Mouse (Mus musculus): ENCODE results near the gene Habp2. TPM values are rescaled to one million over a fixed set of nuclear protein-coding genes. Genes with fewer than 3 reads are reported as not detected.

Gene Habp2
- under 1 TPM in 1 of 2 experiments, not detected in 1; 0.36 TPM for polyA plus RNA-seq (2017; shearing (Covaris generic))

GRCm38 (mm10) chr19:56286866-56287265, at the start of gene Habp2:
Habp2 (plus strand) TSS chr19:56287137.
- ATAC-seq: no peak

DNA sequence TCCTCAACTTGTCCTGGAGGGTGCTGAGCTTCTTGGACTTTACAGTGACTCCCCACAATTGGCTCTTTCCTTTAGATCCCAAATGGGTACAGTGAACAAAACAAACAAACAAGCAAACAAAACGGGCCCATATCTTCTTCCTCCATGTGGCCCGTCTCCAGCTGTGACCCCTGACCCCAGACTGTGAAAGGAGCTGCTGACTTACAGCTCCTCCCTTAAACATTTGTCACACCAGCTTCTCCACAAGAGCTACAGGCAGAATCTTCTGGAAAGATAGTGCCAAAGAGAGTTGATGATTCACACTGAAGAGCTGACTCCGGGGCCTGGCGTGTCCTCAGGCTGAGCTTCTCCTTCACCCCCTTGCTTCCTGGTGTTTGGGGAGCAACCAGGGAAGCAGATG, 48.4 kb upstream of the Habp2 start:
- no peak for ATAC-seq

GRCm38 (mm10) chr19:56245201-56245600, 41.7 kb upstream of the Habp2 start:
- ATAC-seq: no peak

DNA sequence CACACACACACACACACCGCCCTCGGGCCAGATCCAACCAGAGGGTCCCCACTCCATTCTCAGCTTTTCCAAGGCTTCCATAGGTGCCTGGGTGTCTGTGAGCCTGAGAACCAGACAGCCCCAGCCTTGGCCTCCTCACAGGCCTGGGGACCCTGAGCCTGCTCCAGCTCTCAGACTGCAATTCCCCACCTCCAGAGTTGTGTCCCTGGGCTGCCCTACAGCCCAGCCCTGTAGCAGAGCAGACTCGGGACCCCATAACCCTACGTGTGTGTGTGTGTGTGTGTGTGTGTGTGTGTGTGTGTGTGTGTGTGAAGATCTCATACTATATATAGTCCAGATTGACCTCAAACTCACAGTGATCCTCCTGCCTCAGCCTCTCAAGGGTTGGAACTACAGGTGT, 34.1 kb upstream of the Habp2 start:
- ATAC-seq: no peak

DNA sequence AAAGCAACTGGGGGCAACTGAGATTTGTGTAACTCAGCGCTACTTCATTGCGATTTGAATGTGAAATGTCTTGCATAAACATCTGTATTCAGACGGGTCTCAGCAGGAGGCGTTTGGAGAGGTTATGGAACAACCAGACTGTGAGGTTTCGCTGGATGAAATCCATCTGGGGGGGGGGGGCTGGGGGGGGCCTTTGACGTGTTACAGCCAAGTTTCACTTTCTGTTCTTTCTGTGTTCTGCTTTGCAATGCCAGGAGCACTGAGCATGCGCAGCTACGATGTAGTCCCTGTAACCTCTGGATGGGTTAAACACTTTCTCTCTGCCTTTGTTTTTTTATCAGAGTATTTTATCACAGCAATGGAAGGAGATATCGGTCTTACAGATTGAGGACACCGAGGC, 33.7 kb upstream of the Habp2 start:
- ATAC-seq: no peak

DNA sequence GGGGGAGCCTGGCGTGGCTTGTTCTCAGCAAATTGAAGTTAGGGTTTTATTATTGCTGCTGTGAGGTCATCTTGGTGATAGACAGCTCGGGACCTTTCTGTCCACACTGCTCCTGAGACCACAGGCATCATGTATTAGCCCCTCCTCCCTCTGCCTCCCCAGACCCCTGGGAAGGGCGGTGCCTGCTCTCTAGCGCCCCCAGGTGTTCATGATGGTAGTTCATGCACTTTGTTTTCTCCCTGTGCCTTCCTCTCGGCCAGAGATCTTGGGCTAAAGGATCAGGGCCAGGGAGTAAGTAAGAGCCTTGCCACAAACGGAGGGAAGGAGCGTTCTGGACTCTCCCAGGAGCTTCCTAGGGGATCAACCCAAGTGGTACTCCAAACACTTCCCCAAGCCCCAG, 32.2 kb upstream of the Habp2 start:
- no peak for ATAC-seq

DNA sequence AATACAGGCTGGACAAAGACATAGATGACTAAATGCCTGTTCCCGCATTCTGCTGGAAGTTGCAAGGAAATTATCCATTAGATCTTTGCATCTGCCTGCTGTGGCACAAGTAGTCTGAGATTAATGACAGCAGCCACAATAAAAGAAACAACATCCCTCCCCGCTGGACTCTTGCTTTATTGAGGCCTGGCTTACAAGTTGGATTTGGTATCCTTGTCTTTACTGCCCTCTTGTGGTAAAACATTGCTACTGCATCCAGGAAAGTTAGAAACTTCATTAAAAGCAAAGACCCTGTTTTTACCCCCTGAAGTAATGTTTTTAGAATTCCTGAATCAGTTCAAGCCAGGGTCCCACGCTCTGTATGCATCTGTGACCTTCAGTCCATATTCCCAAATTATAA, 31.4 kb upstream of the Habp2 start:
- ATAC-seq: no peak

- ATAC-seq: no peak
These were observed 30.7 kb upstream of the Habp2 start for GRCm38 (mm10) chr19:56256235-56256634.

DNA sequence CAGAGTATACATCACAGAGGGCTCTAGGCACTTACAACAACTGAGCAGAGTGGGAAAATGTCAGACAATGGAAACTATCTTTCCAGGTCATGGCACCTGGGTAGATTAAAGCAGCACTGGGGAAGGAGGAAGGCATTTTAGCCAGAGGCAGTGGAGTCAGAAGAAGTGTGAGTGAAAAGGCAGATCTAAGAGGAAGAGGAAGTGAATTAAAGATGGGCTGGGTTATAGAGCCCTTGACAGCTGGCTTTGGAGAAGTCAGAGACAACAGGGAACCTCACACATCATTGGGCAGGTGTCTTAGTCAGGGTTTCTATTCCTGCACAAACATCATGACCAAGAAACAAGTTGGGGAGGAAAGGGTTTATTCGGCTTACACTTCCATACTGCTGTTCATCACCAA, 30.2 kb upstream of the Habp2 start:
- no peak for ATAC-seq

- no peak for ATAC-seq
These were observed 23.2 kb upstream of the Habp2 start for GRCm38 (mm10) chr19:56263696-56264095.

DNA sequence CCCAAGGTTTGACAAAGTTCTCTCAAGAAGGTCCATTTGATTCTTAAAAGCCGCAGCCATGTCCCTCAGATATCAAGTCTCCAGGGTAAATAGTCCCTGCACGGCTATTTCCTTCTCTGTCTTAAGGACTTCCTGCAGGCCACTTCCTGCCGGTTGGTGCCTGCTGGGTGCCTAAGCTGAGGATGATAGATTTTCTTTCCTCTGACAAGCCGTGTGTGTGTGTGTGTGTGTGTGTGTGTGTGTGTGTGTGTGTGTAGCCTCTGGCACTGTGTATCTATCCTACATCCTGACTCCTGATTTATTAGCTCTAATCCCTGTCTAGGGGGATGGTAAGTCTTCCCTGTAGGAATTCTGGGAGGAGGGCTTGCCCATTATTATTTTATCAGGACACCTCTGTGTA, 22.8 kb upstream of the Habp2 start:
- no peak for ATAC-seq

DNA sequence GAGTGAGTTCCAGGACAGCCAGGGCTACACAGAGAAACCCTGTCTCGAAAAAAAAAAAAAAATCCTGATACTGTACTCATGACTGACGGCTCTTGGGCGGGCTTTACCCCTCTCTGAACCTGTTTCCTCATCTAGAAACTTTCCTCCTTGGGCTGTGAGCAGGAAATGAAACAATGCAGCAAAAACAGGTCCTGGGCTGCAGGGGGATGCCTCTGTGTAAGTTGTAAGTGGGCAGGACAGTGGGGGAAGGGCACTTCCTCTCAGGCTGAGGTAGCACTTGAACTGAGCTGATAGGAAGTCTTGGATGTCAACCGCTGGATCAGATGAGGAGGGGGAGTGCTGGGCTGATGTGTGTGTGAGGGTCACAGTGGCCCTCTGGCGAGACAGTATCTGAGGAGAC, 21.8 kb upstream of the Habp2 start:
- no peak for ATAC-seq

- ATAC-seq: no peak
These were observed 14.9 kb upstream of the Habp2 start for GRCm38 (mm10) chr19:56272081-56272480.

DNA sequence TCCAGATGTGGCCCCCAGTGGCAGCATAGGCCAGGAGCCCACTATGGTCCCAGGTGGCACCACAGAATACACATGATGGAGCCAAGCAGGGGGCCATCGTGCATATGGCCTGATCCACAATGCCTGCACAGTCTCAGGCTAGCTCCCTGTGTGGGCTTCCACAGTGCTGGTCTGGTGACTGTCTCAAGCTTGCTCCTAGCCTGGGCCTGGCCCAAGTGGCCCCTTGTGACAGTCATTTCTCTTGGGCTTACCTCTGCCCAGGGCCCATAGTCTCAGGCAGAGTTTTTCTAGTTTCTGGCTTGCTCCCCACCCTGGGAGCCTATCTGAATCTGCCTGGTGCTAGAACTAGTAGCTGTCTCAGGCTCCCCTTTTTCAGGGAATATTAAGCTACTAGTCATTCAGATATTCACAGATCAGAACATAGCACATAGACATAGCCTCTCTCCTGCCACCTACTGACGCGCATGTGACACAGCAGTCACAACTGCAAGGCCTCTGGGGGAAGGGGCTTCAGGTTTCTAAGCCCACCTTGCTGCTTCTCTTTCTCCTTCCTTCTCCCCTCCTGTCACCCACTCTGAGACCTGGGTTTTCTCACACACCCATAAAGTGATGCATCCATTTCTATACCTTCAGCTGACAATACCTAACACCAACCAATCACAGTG, 9.7 kb upstream of the Habp2 start:
- ATAC-seq: no peak

- no peak for ATAC-seq
These were observed 9.0 kb upstream of the Habp2 start for GRCm38 (mm10) chr19:56277951-56278350.

DNA sequence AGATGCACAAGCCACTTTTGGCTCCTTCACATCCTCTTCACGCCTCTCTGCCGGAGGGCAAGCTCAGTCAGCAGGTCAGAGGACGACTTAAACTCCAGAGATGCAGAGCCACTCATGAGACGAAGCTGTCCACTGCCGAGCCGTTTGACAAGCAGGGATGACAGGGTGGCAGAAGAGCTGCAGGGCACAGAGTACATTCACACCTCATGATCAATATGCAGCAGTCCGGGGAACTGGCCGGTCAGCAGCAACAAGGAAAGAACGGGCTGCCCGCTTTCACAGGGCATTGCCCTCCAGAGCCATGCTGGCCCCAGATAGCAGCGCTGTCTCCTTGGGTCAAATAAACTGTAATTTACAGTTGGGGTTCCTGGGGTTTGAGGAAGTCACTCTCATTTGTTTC, 8.6 kb upstream of the Habp2 start:
- no peak for ATAC-seq

- ATAC-seq: no peak
These were observed 1.7 kb upstream of the Habp2 start for GRCm38 (mm10) chr19:56285222-56285621.

DNA sequence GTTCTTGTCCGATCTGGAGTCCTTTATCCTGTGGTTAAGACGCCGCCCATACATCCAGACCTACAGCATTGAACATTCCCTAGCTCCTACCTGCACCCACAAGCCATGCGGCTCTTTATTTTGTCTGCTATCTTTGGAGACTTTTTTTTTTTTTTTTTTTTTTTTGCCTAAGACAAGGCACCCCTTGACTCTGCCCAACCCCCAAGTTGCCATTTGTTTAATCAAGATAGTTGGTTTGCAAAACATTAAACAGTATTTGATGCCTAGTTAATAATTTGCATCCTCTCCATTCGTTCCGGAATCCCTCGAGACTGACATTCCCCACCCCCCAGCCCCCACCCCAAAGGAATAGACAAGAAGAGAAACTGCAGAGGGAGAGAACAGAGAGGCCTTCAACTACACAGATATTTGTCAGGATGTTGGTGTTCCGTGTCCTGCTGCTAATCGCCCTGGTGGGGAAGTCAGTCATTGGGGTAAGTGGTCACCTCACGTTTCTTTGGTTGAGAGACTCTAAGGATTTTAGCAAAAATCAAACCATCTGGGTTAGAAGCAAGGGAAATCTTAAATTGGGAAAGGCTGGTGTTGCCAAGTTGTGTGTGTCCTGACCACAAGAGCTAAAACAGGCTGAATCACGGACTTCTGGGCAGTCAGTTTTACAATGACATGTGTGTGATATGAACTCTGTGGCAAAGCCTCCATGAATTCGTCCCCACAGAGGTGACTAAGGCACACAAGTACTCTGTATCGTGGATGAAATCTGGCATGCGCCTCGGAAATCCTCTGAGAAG, 837 bp downstream of the Habp2 start:
- no peak for ATAC-seq

GRCm38 (mm10) chr19:56288436-56288835, 1.5 kb downstream of the Habp2 start:
- ATAC-seq: no peak

DNA sequence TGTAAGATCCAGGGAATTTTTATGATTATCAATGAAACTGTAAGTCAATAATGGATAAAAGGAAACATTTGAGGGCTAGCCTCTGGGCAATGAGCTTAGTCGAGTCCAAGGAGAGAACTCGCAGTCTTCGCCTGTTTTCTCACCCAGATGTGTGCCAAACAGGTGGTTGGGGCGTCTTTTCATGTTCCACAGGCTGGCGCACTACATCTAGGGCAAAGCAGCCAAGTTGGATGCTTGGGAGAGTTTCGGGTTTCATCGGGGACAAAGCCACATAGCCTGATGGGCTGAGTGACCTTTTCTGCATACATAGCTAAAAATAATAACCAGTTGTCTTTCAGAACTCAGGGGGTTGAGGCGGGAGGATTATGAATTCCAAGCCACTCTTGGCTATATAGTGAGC, 2.7 kb downstream of the Habp2 start:
- no peak for ATAC-seq

DNA sequence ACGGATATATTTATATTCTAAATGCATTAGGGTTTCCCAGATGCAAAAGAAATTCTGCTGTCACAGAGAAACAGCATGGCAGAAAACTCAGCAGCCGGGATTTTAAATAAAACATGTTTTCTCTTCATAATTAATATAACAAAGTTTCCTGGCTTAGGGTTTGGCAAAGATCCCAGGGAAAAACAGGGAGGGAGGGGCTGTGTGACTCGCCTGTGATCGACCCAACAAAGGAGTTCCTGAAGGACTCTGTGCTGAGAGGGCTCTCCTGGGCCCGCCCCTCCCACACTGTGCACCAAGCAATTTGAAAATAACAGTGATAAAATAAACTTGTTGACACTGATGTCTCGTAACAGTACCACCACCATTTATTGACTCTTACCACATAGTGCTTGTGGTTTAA, 5.0 kb downstream of the Habp2 start:
- no peak for ATAC-seq

- ATAC-seq: no peak
These were observed 5.4 kb downstream of the Habp2 start for GRCm38 (mm10) chr19:56292335-56292734.

DNA sequence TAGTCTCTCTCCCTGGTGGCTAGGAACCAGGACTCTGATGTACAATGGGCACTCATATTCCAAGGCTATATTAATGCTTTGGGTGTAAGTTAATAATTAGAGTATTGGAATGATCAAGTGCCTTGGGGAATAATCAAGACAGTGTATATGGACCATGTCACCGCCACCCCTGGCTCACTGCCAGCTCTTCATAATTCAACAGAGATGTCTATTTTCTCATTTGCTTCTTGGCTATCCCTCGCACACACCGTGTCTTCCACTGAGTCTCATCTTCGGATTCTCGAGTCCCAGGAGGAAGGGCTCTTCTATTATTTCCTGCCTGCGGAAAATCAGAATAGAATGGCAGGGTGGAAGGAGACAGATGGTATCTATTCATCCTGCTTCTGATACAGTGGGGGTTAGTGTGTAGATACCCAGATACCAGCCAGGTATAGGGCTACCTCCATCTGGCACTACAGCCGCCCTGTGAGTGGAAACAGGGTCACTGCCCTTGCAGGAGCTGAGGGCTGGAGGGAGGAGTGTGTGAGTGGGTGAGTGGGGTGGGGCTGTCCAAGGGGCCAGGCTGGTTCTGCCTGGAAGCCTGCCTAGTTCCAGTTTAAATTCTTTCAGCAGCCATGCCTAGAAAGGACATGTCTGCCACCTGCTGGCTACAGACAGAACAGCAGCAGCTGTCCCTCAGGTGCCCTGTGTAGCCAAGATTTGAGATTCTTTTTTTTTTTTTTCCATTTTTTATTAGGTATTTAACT, 7.9 kb downstream of the Habp2 start:
- peak; percentile 34 for ATAC-seq

DNA sequence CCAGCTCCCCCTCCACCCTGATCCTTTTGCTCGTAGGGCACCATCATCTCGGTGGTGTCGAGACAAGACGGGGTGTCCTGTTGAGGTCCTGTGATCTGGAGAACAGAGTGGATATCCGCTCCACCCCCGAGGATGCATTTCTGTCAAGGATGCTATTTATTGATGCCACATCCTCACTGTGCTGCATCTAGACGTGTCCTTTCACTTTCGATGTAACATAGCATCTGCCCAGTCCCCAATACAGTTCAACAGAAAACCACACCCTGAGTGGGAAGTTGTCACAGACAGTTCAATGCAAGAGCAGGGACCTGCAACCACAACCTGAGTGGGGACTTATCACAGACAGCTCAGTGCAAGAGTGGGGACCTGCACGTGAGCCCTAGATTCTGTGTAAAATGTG, 9.7 kb downstream of the Habp2 start:
- peak; percentile 86 for ATAC-seq
